Mouse (Mus musculus) cortical plate, adult 2 months (tissue): ENCODE data around the gene Irf8.

Experiments used
- CTCF ChIP-seq: fragments of 200-500 bp; IDR thresholded peaks from 2 replicates; pipeline ENCODE4 v1.5.1; 2011; ENCODE audit warnings: mild to moderate bottlenecking, control low read depth, low read length; ENCODE audit not compliant: insufficient read depth; ENCODE audit errors: extremely low read depth
- POLR2A ChIP-seq: fragments of 200-500 bp; IDR thresholded peaks from 2 replicates; pipeline ENCODE4 v1.6.1; 2011; ENCODE audit warnings: mild to moderate bottlenecking, low read length, control low read depth; ENCODE audit not compliant: insufficient read depth; ENCODE audit errors: extremely low read depth

GRCm38 (mm10) chr8:120797019-120797727, 61.0 kb downstream of the Irf8 start:
- TF ChIP-seq CTCF (no peak), POLR2A (no peak)
